8 mouse cellular contexts compared by ENCODE assay signal in genomic region chr10:81497401-81498270, GRCm38 (mm10). TPM values are rescaled to one million over a fixed set of nuclear protein-coding genes. Genes with fewer than 3 reads are reported as not detected.
A peak's percentile ranks its signal among the peaks of the same experiment; 100 is the strongest.
DNase-seq lines count a peak whose midpoint lies in the region; ATAC-seq and TF ChIP-seq lines count a peak whose summit lies in the region.

No protein-coding gene starts in this region.

- WGBS in heart, embryonic 10.5 days: 79% methylated on average over 17 of the region's 17 CpGs
- 86% methylated on average over 17 of the region's 17 CpGs for WGBS in forebrain, embryonic 13.5 days
- WGBS in liver, postnatal 0 days (ENCODE audit: insufficient replicate concordance): 35% methylated on average over 17 of the region's 17 CpGs

- ATAC-seq in forebrain, embryonic 13.5 days: no peak
- no peak for ATAC-seq in liver, postnatal 0 days
- ATAC-seq in frontal cortex, adult (ENCODE audit: low TSS enrichment): no peak

- no peak overlapping the region for H3K9ac ChIP-seq in forebrain, embryonic 13.5 days
- peak overlapping the region; percentile 71 for H3K9ac ChIP-seq in liver, postnatal 0 days (replicated peaks)

- TF ChIP-seq CTCF in liver, postnatal 0 days (IDR thresholded peaks at IDR 0.05; ENCODE audit: low read depth): 0 out of 2 replicates have a peak, but pooled peaks have one; percentile 2

- peak overlapping the region; percentile 69; the same call in 1 of the 2 replicates for H3K4me3 ChIP-seq in heart, embryonic 10.5 days
- H3K4me3 ChIP-seq in forebrain, embryonic 13.5 days: peak overlapping the region; percentile 82; the same call in 1 of the 2 replicates
- H3K4me3 ChIP-seq in liver, postnatal 0 days (ENCODE audit: low read depth, low read length): peak overlapping the region; percentile 74

- peak overlapping the region; percentile 57 for H3K4me2 ChIP-seq in forebrain, embryonic 13.5 days
- H3K4me2 ChIP-seq in liver, postnatal 0 days (ENCODE audit: low read depth, low read length): peak overlapping the region; percentile 74

- DNase-seq in heart, embryonic 10.5 days (ENCODE audit: low spot score): no peak
- no peak for DNase-seq in heart, postnatal 36 days
- peak; percentile 54 to 61 for DNase-seq in B cell, adult 2 months
- DNase-seq in liver, postnatal 0 days: peak; percentile 62
- DNase-seq in spleen, postnatal 4 days (ENCODE audit: low spot score in 2 of 2): peak; percentile 70 to 83
- no peak for DNase-seq in adrenal gland, adult 8-10 months

- H3K27me3 ChIP-seq in heart, embryonic 10.5 days (ENCODE audit: insufficient read depth, poor library complexity, severe bottlenecking): no peaks in the 10 kb centered on the region
- H3K27me3 ChIP-seq in forebrain, embryonic 13.5 days: no peaks in the 10 kb centered on the region
- no peaks in the 10 kb centered on the region for H3K27me3 ChIP-seq in liver, postnatal 0 days (ENCODE audit: insufficient read depth, low read length)

- 0 out of 2 replicates have a peak overlapping the region, but pooled peaks have one; percentile 88 for H3K27ac ChIP-seq in heart, embryonic 10.5 days
- no peak overlapping the region for H3K27ac ChIP-seq in forebrain, embryonic 13.5 days
- peak overlapping the region; percentile 80 for H3K27ac ChIP-seq in liver, postnatal 0 days (ENCODE audit: low read depth)

- TF ChIP-seq EP300 in liver, postnatal 0 days (IDR thresholded peaks at IDR 0.05; ENCODE audit: low read depth): peak; percentile 50; the same call in 1 of the 2 replicates

- peaks cover 11% of the 10 kb centered on the region for H3K36me3 ChIP-seq in heart, embryonic 10.5 days
- peaks cover 11% of the 10 kb centered on the region for H3K36me3 ChIP-seq in forebrain, embryonic 13.5 days (ENCODE audit: poor library complexity, severe bottlenecking)
- peaks cover 6% of the 10 kb centered on the region for H3K36me3 ChIP-seq in liver, postnatal 0 days (replicated peaks; ENCODE audit: insufficient read depth, low read length)

- intact Hi-C loops in heart, postnatal 36 days (cut with DNase I): loop anchor here (10.0 kb wide), 1 partner anchor 593 kb away; the partner anchor contains the start of gene Timm13

- H3K9me3 ChIP-seq in heart, embryonic 10.5 days: no peaks in the 10 kb centered on the region
- H3K9me3 ChIP-seq in forebrain, embryonic 13.5 days (replicated peaks): no peaks in the 10 kb centered on the region
- H3K9me3 ChIP-seq in liver, postnatal 0 days (ENCODE audit: low read length): no peaks in the 10 kb centered on the region

- peaks cover 42% of the 10 kb centered on the region for H3K4me1 ChIP-seq in heart, embryonic 10.5 days
- H3K4me1 ChIP-seq in forebrain, embryonic 13.5 days: peaks cover 28% of the 10 kb centered on the region
- H3K4me1 ChIP-seq in liver, postnatal 0 days (ENCODE audit: insufficient read depth): peaks cover 28% of the 10 kb centered on the region

RNA-seq across cellular contexts. Expression of gene Ncln, which starts 1.4 kb away (rescaled TPM):
- polyA plus RNA-seq in heart, embryonic 10.5 days (2016; fragmentation: Nextera tagmentation; extraction: Ambion mirVana): 75.3 and 86.1 TPM in 2 replicates
- total RNA-seq in heart, postnatal 36 days (2021): 10 to 100 TPM; 61.9 to 63.9 TPM
- polyA plus RNA-seq in forebrain, embryonic 13.5 days (2015; fragmentation: Nextera tagmentation; extraction: Ambion mirVana): 56.8 and 60.9 TPM in 2 replicates
- polyA plus RNA-seq in liver, postnatal 0 days (2015; fragmentation: Nextera tagmentation; extraction: Ambion mirVana): 29.2 and 30.6 TPM in 2 replicates
- total RNA-seq in adrenal gland, adult 8-10 months (2022): 100 to 1,000 TPM; 115 to 136 (median 123) TPM

RNA-seq across cellular contexts. Expression of gene S1pr4, which starts 2.3 kb away (rescaled TPM):
- polyA plus RNA-seq in heart, embryonic 10.5 days (2016; fragmentation: Nextera tagmentation; extraction: Ambion mirVana): 0.46 and 0.83 TPM in 2 replicates
- 1 to 10 TPM in 1 of 2 experiments, under 1 TPM in 1; 0.61 to 1.3 TPM for total RNA-seq in heart, postnatal 36 days (2021)
- polyA plus RNA-seq in forebrain, embryonic 13.5 days (2015; fragmentation: Nextera tagmentation; extraction: Ambion mirVana): 0.52 and 0.53 TPM in 2 replicates
- polyA plus RNA-seq in liver, postnatal 0 days (2015; fragmentation: Nextera tagmentation; extraction: Ambion mirVana): 6.3 and 7.4 TPM in 2 replicates
- total RNA-seq in adrenal gland, adult 8-10 months (2022): 1 to 10 TPM in 2 of 4 experiments, under 1 TPM in 2; 0.56 to 1.7 (median 0.92) TPM

RNA-seq across cellular contexts. Expression of gene Celf5, which starts 15.1 kb away (rescaled TPM):
- polyA plus RNA-seq in heart, embryonic 10.5 days (2016; fragmentation: Nextera tagmentation; extraction: Ambion mirVana): 0.10 and 0.18 TPM in 2 replicates
- under 1 TPM in 1 of 2 experiments, not detected in 1; 0.24 TPM for total RNA-seq in heart, postnatal 36 days (2021)
- polyA plus RNA-seq in forebrain, embryonic 13.5 days (2015; fragmentation: Nextera tagmentation; extraction: Ambion mirVana): 48.8 and 57.4 TPM in 2 replicates
- not detected in 2 replicates for polyA plus RNA-seq in liver, postnatal 0 days (2015; fragmentation: Nextera tagmentation; extraction: Ambion mirVana)
- 1 to 10 TPM in 3 of 4 experiments, under 1 TPM in 1; 0.17 to 2.5 (median 1.7) TPM for total RNA-seq in adrenal gland, adult 8-10 months (2022)

RNA-seq across cellular contexts. Expression of gene Gna15, which starts 26.4 kb away (rescaled TPM):
- 2.8 and 4.8 TPM in 2 replicates for polyA plus RNA-seq in heart, embryonic 10.5 days (2016; fragmentation: Nextera tagmentation; extraction: Ambion mirVana)
- under 1 TPM; 0.73 to 0.78 TPM for total RNA-seq in heart, postnatal 36 days (2021)
- 0.48 and 0.57 TPM in 2 replicates for polyA plus RNA-seq in forebrain, embryonic 13.5 days (2015; fragmentation: Nextera tagmentation; extraction: Ambion mirVana)
- 4.0 and 4.4 TPM in 2 replicates for polyA plus RNA-seq in liver, postnatal 0 days (2015; fragmentation: Nextera tagmentation; extraction: Ambion mirVana)
- 1 to 10 TPM in 3 of 4 experiments, under 1 TPM in 1; 0.70 to 2.2 (median 1.6) TPM for total RNA-seq in adrenal gland, adult 8-10 months (2022)

RNA-seq across cellular contexts. Expression of gene Nfic, which starts 42.2 kb away (rescaled TPM):
- polyA plus RNA-seq in heart, embryonic 10.5 days (2016; fragmentation: Nextera tagmentation; extraction: Ambion mirVana): 23.0 and 24.3 TPM in 2 replicates
- 100 to 1,000 TPM; 115 to 133 TPM for total RNA-seq in heart, postnatal 36 days (2021)
- polyA plus RNA-seq in forebrain, embryonic 13.5 days (2015; fragmentation: Nextera tagmentation; extraction: Ambion mirVana): 18.5 and 25.2 TPM in 2 replicates
- 19.6 and 21.1 TPM in 2 replicates for polyA plus RNA-seq in liver, postnatal 0 days (2015; fragmentation: Nextera tagmentation; extraction: Ambion mirVana)
- 100 to 1,000 TPM; 113 to 191 (median 144) TPM for total RNA-seq in adrenal gland, adult 8-10 months (2022)

Comparison
In these comparisons a context has a peak if more than half of its experiments do, and no peak if none do; other contexts are left out.
1. DNase-seq: peak in B cell, adult 2 months (2 of 2), liver, postnatal 0 days (single experiment) and spleen, postnatal 4 days (2 of 2); none in heart, embryonic 10.5 days (single experiment), heart, postnatal 36 days (0 of 2) and adrenal gland, adult 8-10 months (single experiment).
2. RNA of gene Celf5, which starts 15.1 kb away (polyA plus RNA-seq): 48.8 to 57.4 TPM in forebrain, embryonic 13.5 days; 0.10 to 0.18 TPM in heart, embryonic 10.5 days and not detected in liver, postnatal 0 days; every median in the first group is over 10 times any median in the second.
3. Peak in every context shown above with its lines, with median percentiles within 50 percentile points of each other: H3K4me3 ChIP-seq.